Mouse (Mus musculus) CD4-positive, CD25-positive, alpha-beta regulatory T cell, adult 2 months (primary cell): ENCODE measurements around the gene Crybg3.

ENCODE experiments used
- DNase-seq: peaks from one replicate; pipeline ENCODE4 v3.0.0-alpha.2; 2012; ENCODE audit warnings: low read depth, low spot score

The Crybg3 gene

GRCm38 (mm10) chr16:59451813-59452212, 149.0 kb downstream of the Crybg3 start:
- DNase-seq = no peak

GRCm38 (mm10) chr16:59449092-59449491, 151.7 kb downstream of the Crybg3 start:
- DNase-seq = peak; percentile 35

- no peak for DNase-seq
Measured at GRCm38 (mm10) chr16:59448181-59448580, 152.6 kb downstream of the Crybg3 start.

GRCm38 (mm10) chr16:59444880-59445559, 155.8 kb downstream of the Crybg3 start:
- no peak for DNase-seq
